Mouse (Mus musculus) thymus, adult 2 months (tissue): ENCODE measurements at regions not wholly inside any gene's neighbourhood (a gene's known extent, or its start where the extent isn't known, plus 50 kb on each side); places are given as distances from the start of the nearest gene placed in this dataset.

Source experiments
- DNase-seq: peaks from one replicate; pipeline ENCODE4 v3.0.0; 2021
- H3K27ac ChIP-seq: fragments of 200-500 bp; 2 replicates; pipeline ENCODE4 v1.5.1; 2012; ENCODE audit warnings: low read length, control low read depth; ENCODE audit not compliant: control insufficient read depth, insufficient read depth
- H3K27me3 ChIP-seq: fragments of 200-500 bp; 2 replicates; pipeline ENCODE4 v1.6.1; 2012; ENCODE audit warnings: mild to moderate bottlenecking, low read length, moderate library complexity, mixed read lengths; ENCODE audit not compliant: control insufficient read depth, insufficient read depth
- H3K36me3 ChIP-seq: fragments of 200-500 bp; 2 replicates; pipeline ENCODE4 v1.6.1; 2012; ENCODE audit warnings: mild to moderate bottlenecking, low read length, moderate library complexity; ENCODE audit not compliant: control insufficient read depth, insufficient read depth
- H3K4me1 ChIP-seq: fragments of 200-500 bp; replicated peaks from 2 replicates; pipeline ENCODE4 v1.6.1; 2012; ENCODE audit warnings: low read length; ENCODE audit not compliant: control insufficient read depth, insufficient read depth
- H3K4me3 ChIP-seq: fragments of 200-500 bp; 2 replicates; pipeline ENCODE4 v1.5.1; 2012; ENCODE audit warnings: mild to moderate bottlenecking, low read length, control low read depth, moderate library complexity; ENCODE audit not compliant: control insufficient read depth, insufficient read depth
- CTCF ChIP-seq: fragments of 200-500 bp; IDR thresholded peaks from 2 replicates; pipeline ENCODE4 v1.5.1; 2012; ENCODE audit warnings: mild to moderate bottlenecking, control low read depth, low read length, moderate library complexity, borderline replicate concordance; ENCODE audit not compliant: control insufficient read depth, poor library complexity, insufficient read depth; ENCODE audit errors: extremely low read depth
- POLR2A ChIP-seq: fragments of 200-500 bp; IDR thresholded peaks from 2 replicates; pipeline ENCODE4 v1.6.1; 2012; ENCODE audit warnings: mild to moderate bottlenecking, low read length, control low read depth, moderate library complexity; ENCODE audit not compliant: control insufficient read depth, poor library complexity, insufficient read depth; ENCODE audit errors: extremely low read depth
- WGBS: fragments of 180-500 bp; shearing (Covaris S2); methylation state at CpG from one replicate; pipeline ENCODE4 v1.1.7; 2018; 5-methylcytosine and 5-hydroxymethylcytosine counted together

- H3K4me3 ChIP-seq, result no peak overlapping the region
- no peaks in the 10 kb centered on the region for H3K36me3 ChIP-seq
- no peak for DNase-seq
- no peak overlapping the region for H3K27ac ChIP-seq
- peaks cover 3% of the 10 kb centered on the region for H3K4me1 ChIP-seq
- WGBS, result 86% methylated on average over 6 of the region's 6 CpGs
- TF ChIP-seq CTCF, result no peak
- no peak for TF ChIP-seq POLR2A
- no peaks in the 10 kb centered on the region for H3K27me3 ChIP-seq
These were observed 88.9 kb upstream of the Spred2 start for GRCm38 (mm10) chr11:19835221-19835745.

DNA sequence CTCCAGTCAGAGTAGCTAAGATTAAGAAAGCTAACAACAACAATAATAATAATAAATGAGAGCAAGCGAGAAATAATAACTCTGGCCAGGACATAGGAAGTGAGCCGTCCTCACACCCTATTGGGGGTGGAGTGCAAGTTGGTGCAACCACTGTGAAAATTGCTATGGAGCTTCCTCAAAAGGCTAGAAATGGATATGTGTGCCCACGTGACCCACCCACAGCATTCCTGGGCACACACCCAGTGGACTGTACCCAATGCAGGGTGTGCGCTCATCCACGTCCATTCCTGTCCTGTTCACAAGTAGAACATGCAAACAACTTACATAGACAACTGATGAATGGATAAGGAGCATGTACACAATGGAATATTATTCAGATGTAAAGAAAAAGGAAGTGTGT, 85.2 kb upstream of the Spred2 start:
- no peak for DNase-seq
- no peak overlapping the region for H3K27ac ChIP-seq
- no peak overlapping the region for H3K4me3 ChIP-seq
- H3K4me1 ChIP-seq, result no peaks in the 10 kb centered on the region
- WGBS, result 88% methylated on average over 5 of the region's 5 CpGs
- H3K27me3 ChIP-seq, result no peaks in the 10 kb centered on the region
- TF ChIP-seq CTCF (no peak), POLR2A (no peak)
- no peaks in the 10 kb centered on the region for H3K36me3 ChIP-seq

- Histone ChIP-seq H3K36me3 (no peaks in the 10 kb centered on the region), H3K4me1 (no peaks in the 10 kb centered on the region), H3K4me3 (no peak overlapping the region), H3K27me3 (no peaks in the 10 kb centered on the region), H3K27ac (no peak overlapping the region)
- WGBS, result 95% methylated on average over 3 of the region's 3 CpGs
- no peak for DNase-seq
- TF ChIP-seq CTCF (no peak), POLR2A (no peak)
These were observed 81.1 kb upstream of the Spred2 start for GRCm38 (mm10) chr11:19843084-19843483.

- H3K27me3 ChIP-seq, result no peaks in the 10 kb centered on the region
- no peak for DNase-seq
- H3K27ac ChIP-seq, result no peak overlapping the region
- 96% methylated on average over 6 of the region's 6 CpGs for WGBS
- TF ChIP-seq POLR2A (no peak), CTCF (no peak)
- H3K36me3 ChIP-seq, result no peaks in the 10 kb centered on the region
- H3K4me3 ChIP-seq, result no peak overlapping the region
- 0 out of 2 replicates have a peak, but pooled peaks cover 2% of the 10 kb centered on the region for H3K4me1 ChIP-seq
These were observed 76.3 kb upstream of the Spred2 start for GRCm38 (mm10) chr11:19847910-19848309.

DNA sequence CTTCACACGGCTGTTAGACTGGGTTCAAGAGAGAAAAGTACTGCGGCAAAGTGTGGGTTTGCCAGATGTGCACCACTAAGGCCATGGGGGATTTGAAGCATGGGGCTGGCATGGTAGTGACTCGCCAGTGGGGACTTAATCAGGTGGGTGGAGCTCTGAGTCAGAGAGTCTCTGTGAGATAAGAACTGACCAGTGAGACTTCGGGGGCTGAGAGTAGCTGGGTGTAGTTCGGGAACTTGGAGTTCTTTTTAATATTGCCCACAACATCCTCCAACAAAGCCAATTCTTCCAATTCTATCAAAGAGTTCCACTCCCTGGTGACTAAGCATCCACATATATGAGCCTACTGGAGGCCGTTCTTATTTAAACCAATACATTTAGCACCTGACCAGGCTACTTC, 75.8 kb upstream of the Spred2 start:
- no peak overlapping the region for H3K4me3 ChIP-seq
- H3K4me1 ChIP-seq, result 0 out of 2 replicates have a peak, but pooled peaks cover 2% of the 10 kb centered on the region
- TF ChIP-seq POLR2A (no peak), CTCF (no peak)
- H3K36me3 ChIP-seq, result no peaks in the 10 kb centered on the region
- whole genome bisulfite sequencing, result 96% methylated on average over 6 of the region's 6 CpGs
- DNase-seq, result no peak
- H3K27ac ChIP-seq, result no peak overlapping the region
- H3K27me3 ChIP-seq, result no peaks in the 10 kb centered on the region

- no peaks in the 10 kb centered on the region for H3K27me3 ChIP-seq
- no peak for DNase-seq
- H3K27ac ChIP-seq, result no peak overlapping the region
- 0 out of 2 replicates have a peak, but pooled peaks cover 2% of the 10 kb centered on the region for H3K4me1 ChIP-seq
- 16% methylated on average over 4 of the region's 4 CpGs for WGBS
- TF ChIP-seq CTCF (no peak), POLR2A (no peak)
- H3K36me3 ChIP-seq, result no peaks in the 10 kb centered on the region
- H3K4me3 ChIP-seq, result no peak overlapping the region
These were observed 74.8 kb upstream of the Spred2 start for GRCm38 (mm10) chr11:19849347-19849811.

GRCm38 (mm10) chr11:19849844-19850420, 74.2 kb upstream of the Spred2 start:
- no peak for TF ChIP-seq CTCF
- TF ChIP-seq POLR2A, result no peak
- Histone ChIP-seq H3K4me1 (0 out of 2 replicates have a peak, but pooled peaks cover 2% of the 10 kb centered on the region), H3K27me3 (no peaks in the 10 kb centered on the region), H3K27ac (no peak overlapping the region), H3K36me3 (no peaks in the 10 kb centered on the region), H3K4me3 (no peak overlapping the region)
- WGBS, result 82% methylated on average over 3 of the region's 3 CpGs
- DNase-seq, result no peak
